Mouse (Mus musculus): ENCODE measurements around the gene Dctn2. TPM values are rescaled to one million over a fixed set of nuclear protein-coding genes. Genes with fewer than 3 reads are reported as not detected.

The Dctn2 gene
- total RNA-seq (2017) = 88.5 and 108 TPM in 2 replicates

DNA sequence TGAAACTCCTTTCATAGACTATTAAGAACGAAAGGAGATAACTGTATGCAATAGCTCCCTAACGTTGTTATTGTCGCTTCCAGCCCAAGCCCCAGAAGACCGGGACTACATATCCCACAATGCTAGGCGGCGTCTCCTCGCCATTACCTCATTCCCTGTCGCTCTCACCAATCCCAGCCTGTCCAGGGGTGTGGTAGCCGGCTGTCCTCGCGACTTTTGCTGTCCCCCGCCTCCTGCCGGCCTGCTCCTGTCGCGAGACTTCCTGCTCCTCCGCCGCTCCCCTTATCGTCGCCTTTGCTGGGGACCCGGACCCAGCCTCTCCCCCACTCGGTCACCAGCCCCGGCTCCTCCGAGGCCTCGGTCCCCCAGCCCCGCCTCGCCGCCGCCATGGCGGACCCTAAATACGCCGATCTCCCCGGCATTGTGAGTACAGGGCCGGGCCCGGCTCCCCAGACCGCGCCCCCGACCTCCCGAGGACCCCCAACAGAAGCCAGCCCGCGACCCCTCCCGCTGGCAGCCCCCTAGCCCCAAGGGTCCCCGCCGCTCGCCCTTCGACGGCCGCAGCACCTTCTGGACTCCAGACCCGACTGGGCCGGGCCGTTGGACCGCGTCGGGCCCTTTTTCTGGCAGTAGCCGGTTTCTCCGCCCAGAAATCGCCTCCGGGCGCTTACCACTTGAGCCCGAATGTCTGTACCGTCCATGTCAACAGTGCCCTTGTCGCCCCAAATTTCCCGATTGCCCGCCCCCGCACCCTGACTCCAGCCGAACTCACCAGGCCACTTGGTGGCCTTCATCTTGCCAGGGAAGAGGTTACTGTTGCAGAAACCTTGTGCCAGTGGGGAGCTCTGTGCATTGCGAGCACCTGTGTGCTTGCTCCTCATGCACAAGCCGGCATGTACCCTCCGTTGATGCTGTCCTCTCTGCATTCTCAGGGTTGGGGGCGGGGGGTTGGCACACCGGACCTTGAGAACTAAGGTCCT is at the start of gene Dctn2:
Dctn2 (plus strand) TSS at position 257 of the 980 bp plus-strand sequence.
- ATAC-seq (replicated peaks; ENCODE audit: low read depth, poor library complexity, severe bottlenecking) = peak; percentile 97

DNA sequence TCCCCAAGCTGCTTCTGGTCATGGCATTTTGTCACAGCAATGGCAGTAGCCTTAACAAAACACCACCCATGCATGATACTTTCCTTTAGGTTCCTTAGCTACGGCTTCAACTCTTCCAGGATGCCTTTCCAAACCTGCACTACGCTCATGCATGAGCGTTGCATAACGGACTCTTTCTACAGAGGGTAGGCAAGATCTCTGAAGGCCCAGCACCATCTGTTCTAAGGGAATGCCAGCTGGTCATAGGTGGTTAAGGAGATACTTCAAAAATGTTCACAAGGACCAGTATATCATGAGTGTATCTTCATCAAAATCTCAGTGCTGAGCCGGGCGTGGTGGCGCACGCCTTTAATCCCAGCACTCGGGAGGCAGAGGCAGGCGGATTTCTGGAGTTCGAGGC is 49.7 kb upstream of the Dctn2 start:
- no peak for ATAC-seq (replicated peaks; ENCODE audit: low read depth, poor library complexity, severe bottlenecking)

DNA sequence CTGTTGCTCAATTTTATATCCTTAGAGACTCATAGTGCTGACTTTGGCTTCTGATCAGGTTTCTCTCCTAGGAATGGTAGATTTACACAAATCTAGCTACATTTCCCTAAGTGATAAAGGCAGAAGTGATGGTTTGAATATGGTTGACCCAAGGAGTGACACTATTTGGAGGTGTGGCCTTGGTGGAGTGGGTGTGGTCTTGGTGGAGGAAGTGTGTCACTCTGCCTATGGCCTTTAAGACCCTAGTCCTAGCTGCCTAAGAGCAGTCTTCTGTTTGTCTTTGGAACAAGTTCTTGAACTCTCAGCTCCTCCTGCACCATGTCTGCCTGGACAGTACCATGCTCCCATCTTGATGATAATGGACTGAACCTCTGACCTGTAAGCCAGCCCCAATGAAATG is 49.0 kb upstream of the Dctn2 start:
- ATAC-seq (replicated peaks; ENCODE audit: low read depth, poor library complexity, severe bottlenecking) = no peak

DNA sequence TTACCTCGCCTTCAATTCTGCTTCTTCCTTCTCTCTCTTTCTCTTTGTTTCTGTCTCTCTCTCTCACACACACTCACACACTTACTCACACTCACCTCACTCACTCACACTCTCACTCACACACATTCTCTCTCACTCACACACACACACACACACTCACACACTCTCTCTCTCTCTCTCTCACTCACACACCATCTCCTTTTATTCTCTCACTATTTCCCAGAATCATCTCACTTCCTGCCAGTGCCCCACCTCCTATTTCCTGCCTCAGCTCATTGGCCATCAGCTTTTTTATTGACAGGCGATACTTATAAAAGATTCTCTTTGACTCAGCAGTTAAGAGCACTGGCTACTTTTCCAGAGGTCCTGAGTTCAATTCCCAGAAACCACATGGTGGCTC is 47.8 kb upstream of the Dctn2 start:
- no peak for ATAC-seq (replicated peaks; ENCODE audit: low read depth, poor library complexity, severe bottlenecking)

DNA sequence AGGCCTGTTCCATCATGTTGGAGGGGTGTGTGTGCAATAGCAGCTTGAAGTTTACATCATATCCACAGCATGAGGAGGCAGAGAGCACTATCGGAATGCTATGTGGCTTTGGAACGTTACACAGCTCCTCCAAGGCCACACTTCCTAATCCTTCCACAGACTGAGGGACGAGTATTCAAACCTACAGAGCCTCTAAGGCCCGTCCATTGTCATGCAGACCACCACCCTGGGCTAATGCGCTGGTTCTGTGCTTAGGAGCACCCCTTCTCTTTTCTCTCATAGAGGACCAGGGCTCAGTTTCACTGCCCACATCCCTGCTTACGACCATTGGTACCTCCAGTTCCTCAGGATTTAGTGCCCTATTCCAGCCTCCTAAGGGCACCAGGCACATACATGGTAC is 41.0 kb upstream of the Dctn2 start:
- ATAC-seq (replicated peaks; ENCODE audit: low read depth, poor library complexity, severe bottlenecking) = no peak

DNA sequence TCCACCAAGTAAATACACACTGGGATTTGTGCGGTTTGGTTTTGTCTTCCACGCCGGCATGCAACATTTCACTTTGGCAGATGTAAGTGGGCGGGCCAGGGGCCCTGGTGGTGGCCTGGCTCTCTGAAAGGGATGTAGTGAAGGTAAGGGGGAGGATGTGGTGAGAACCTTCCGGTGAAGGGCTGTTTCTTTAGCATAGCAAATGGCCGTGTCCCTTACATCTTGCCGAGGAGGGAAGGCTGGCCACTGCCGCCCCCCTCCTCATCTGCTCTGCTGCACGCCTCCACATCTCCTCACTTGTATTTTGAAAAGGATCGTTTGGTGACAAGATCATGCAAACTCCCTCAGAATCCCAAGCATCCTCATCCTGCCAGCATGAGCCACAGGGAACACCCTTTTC is 40.4 kb upstream of the Dctn2 start:
- peak; percentile 61 for ATAC-seq (replicated peaks; ENCODE audit: low read depth, poor library complexity, severe bottlenecking)

DNA sequence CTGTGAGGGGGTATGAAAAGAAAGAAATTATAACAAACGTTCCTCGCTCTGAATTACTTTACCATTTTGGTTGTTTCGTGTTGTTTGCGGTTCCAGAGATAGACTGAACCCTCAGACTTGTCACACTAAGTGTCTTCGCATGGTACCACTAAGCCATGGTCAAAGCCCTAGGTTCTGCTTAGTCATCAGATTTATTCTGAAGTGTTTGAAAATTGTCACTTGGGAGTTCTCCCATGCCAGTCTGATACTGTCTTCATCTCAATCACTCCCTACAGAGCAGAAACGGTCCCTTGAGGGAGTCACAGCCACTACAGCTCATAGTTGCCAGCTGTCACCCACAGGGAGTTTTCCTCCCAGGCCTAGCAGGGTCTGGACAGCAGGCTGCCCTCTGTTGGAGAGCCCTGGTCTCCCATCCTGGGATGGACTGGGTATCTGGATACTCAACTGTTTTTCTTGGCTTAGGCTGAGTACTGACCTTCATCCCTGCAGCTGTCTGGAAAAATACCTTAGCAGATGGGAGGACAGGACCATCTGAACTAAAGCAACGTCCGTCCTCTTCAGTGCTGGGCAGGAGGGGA is 39.8 kb upstream of the Dctn2 start:
- ATAC-seq (replicated peaks; ENCODE audit: low read depth, poor library complexity, severe bottlenecking) = no peak

DNA sequence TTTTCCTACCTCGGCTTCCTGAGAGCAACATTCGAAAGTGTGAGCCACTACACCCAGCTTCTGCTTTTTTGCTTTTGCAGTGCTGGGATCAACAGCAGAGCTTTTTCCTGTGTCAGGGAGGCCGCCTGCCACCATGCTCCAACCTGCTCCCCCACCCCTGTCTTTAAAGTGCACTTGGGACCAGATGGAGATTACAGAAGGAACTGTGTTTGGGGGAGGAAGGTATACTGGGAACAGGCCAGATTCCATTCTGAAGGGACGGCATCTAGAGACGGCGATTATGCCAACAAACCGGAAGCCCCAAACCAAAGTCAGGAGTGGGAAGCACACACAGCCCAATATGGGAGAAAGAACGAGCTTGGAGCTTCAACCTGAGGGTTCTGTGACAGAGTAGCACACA is 39.0 kb upstream of the Dctn2 start:
- ATAC-seq (replicated peaks; ENCODE audit: low read depth, poor library complexity, severe bottlenecking) = peak; percentile 31

DNA sequence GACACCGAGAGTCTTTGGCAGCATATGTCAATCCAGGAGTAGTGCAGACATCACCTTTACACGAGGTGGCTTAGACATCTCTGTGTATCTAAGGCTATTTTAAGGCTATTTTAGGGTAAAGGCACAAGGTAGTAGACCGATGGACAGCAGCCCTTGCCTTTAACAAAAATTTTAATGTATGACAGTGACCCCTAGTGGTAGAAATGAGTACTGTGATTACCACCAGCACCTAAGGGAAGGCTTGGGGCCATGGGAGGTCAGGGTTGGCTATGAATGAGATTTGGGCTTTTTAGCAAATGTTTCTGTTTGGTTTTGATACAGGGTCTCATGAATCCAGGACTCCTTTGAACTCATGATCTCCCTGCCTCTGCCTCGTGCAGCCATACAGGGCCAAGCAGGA is 37.3 kb upstream of the Dctn2 start:
- peak; percentile 36; the same call in 1 of the 2 replicates for ATAC-seq (replicated peaks; ENCODE audit: low read depth, poor library complexity, severe bottlenecking)

DNA sequence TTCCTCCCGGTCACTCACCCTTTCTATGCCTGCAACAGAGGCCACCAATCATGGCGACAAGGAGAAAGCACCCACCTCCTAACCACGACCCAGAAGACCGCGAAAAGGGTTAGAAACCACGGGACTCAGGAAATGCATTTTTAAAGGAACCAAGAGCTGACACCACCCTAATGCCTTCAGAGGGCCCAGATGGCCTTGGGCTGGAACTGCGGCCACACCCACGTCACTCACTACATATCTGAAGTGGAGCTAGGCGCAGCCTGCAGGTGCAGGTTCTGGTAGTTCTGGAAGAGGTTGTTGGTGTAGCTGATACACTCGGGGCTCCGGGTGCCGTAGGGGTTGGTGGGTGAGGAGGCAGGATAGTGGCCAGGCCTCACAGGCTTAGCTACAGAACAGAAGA is 35.5 kb upstream of the Dctn2 start:
- ATAC-seq (replicated peaks; ENCODE audit: low read depth, poor library complexity, severe bottlenecking) = peak; percentile 63

DNA sequence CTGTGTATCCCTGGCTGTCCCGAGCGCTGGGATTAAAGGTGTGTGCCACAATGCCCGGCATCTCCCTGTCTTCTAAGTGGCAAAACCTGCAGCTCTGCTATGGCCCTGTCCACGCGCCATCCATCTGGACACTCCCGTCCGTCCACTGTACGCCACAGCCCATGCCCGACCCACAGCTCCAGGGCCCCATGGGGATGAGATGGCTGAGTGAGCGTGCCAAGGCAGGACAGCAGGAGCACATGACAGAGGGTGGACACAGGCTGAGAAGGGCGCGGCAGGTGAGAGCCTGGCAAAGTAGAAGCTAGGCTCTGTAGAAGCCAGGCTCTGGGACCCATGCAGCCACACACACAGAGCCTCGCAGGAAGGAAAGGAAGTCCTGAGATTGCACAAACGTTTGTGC is 34.4 kb upstream of the Dctn2 start:
- ATAC-seq (replicated peaks; ENCODE audit: low read depth, poor library complexity, severe bottlenecking) = no peak

DNA sequence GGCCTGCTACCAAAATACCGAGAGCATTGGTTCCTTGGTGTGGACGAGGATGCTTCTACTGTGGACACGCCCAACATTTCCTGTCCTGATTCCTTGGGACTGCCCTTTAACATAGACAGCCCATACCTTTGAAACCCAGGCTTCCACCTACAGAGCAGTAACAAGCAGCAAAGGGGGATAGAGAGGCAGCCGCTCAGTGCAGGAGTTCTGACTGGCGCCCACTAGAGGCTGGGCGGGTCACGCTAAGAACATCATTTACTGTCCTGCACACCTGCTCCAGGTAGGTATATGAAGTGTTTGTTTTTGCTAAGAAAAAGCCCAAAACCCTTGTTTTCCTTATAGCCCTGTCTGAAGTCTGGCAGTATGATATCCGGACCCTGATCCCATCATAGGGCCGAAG is 33.0 kb upstream of the Dctn2 start:
- ATAC-seq (replicated peaks; ENCODE audit: low read depth, poor library complexity, severe bottlenecking) = no peak

DNA sequence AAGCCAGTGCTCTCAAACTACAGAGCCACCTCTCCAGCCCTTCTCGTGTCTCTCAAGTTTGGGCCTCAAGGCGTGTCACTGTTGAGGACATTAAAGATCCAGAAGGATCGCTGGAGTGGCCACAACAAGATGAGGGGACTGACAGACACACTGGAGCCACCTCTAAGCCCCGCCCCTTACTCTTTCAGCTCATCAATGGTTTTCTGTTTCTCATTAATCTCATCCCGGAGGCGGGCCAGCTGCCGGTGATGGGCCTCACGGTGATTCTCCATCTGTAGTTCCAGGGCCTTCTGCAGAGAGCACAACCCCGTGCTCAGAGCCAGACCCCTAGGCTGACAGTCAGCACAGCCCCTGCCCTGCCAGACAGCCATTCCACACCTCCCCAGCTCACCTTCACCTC is 29.6 kb upstream of the Dctn2 start:
- no peak for ATAC-seq (replicated peaks; ENCODE audit: low read depth, poor library complexity, severe bottlenecking)

DNA sequence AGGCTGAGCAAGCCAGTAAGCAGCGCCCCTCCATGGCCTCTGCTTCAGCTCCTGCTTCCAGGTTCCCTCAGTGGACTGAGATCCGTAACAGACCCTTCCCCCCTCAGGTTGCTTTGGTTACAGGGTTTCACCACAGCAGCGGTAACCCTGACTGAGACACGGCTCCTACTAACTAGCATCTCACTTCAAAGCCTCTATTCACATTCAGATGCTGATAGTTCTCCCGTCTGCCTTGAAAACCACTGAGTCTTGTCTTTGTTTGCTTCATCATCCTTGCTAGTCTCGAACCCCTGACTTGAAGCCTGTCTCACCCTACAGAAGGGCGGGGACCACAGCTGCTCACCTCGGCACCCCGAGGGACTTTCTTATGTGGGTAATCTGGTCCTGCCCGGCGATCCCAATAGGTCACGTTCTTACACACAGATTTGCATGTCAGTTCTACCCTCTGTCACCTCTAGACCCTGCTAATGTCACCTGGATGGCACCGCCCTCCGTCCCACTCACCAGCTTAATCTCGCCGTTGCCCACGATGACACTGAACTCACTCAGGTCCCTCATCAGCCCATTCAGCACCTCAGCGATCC is 27.8 kb upstream of the Dctn2 start:
- ATAC-seq (replicated peaks; ENCODE audit: low read depth, poor library complexity, severe bottlenecking) = no peak

DNA sequence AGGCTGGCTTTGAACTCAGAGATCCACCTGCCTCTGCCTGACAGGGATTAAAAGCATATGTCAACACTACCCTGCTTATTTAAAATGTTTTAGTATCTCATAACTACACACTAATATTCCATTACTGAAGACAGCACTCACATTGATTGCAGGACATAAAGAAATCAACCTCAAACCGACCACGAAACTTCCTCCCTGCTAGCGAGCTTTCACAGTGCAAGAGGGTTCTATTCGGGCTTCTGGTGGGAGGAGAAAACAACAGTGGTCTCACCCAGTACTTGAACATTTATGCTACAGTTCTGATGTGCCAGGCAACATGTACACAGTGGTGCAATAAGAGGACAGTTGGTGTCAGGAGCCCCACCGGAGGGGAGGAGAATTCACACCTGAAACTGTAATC is 15.4 kb upstream of the Dctn2 start:
- peak; percentile 69; the same call in 1 of the 2 replicates for ATAC-seq (replicated peaks; ENCODE audit: low read depth, poor library complexity, severe bottlenecking)

DNA sequence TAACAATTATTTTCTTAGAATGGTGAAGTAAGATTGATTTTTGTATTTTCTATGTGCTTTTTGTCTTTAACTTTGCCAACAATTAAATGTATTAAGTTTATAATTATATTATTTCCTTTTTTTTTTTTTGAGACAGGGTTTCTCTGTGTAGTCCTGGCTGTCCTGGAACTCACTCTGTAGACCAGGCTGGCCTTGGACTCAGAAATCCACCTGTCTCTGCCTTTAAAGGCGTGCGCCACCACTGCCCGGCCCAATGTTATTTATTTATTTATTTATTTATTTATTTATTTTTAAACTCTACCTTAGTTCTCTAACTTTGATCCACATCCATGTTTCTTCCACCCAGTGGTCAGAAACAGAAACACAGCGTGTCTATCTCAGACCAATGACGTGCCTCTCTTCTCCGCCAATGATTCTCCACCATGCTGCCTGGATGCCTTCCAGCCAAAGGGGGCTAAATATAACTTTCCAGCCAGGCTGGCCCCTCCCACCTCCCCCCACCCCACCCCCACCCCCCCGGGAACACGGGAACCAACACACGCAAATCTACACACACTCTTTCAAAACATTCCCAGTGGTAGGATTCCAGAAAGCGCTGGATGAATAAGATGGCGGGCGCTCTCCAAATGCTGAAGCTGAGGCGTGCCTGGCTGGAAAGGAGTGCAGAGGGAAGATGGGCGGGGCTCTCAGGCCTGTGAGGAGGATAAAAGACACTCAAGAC is 10.4 kb upstream of the Dctn2 start:
- peak; percentile 55; the same call in 1 of the 2 replicates for ATAC-seq (replicated peaks; ENCODE audit: low read depth, poor library complexity, severe bottlenecking)

DNA sequence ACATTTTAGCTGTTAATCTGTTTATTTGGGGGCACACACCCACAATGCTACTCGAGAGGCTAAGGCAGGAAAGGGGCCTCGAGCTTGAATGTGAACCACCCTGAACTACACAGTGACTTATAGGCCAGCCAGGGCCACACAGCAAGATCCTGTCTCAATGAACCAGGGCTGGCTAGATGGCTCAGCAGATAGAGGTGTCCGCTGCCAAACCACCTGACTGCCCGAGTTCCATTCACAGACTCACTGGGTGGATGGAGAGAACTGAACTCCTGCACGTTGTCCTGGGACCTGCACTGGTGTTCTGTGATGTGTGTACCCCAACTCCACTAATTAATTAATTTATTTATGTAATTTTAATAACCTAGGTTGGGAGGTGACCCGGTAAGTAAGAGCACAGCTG is 8.4 kb upstream of the Dctn2 start:
- ATAC-seq (replicated peaks; ENCODE audit: low read depth, poor library complexity, severe bottlenecking) = no peak

DNA sequence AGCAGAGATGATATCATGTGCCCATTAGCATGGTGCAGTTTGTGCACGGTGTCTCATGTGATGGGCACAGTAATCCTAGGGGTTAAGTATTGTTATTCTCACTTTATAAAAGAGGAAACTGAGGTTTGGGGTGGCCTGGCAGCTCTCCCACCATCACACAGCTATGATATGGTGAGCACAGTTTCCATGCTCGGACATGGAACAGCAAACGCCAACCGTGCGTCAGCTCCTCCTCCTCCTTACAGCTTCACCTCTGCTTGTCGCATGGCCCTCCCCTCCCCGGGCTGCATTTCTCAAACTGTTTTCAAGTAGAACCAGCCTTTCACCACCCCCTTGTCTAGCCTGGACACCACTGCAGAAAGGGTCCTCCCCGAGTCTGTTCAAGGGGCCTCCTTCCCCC is 7.7 kb upstream of the Dctn2 start:
- ATAC-seq (replicated peaks; ENCODE audit: low read depth, poor library complexity, severe bottlenecking) = peak; percentile 57

DNA sequence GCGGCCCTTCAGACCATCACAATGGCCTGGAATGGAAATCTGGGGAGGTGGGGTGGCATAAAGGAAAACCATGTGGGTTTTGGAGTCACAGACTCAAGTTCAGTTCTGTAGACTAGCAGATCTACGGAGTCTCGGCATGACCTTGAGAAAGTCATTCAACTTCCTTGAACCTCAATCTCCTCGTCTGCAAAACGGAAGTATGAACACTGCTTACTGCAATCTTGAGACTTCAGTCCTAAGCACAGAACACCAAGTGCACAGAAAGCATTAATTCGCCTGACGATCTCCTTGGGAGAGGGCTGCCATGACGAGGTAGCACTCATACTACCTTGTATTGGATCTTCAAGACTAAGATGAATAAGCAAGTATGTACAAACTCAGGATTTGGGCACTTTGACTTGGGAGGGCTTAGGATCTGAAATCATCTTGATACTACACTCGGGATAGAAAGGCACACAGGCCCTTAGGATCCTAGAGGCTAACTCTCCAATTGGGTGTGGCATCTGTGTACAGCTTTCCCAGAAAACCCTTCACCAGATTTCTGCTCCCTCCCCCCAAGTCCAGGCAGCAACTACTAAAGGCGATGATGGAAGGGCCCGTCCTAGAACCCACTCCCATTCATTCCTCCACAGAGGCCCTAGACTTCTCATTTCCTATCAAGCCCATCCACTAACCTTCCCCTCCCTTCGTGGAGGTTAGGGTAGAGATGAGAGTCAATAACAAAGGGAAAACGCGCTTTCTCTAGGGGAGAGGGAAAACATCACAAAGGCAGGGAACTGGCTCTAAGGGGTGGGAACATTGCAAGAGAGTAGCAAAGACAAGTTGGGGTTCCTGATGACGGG is 4.2 kb upstream of the Dctn2 start:
- ATAC-seq (replicated peaks; ENCODE audit: low read depth, poor library complexity, severe bottlenecking) = no peak
